Mouse (Mus musculus) left cerebral cortex, adult 8-10 months (tissue): ENCODE measurements around the gene Gnat1. TPM values are rescaled to one million over a fixed set of nuclear protein-coding genes. Genes with fewer than 3 reads are reported as not detected.
A peak's percentile ranks its signal among the peaks of the same experiment; 100 is the strongest.

Source experiments
- DNase-seq, 2 experiments: peaks; one replicate each; pipeline ENCODE4 v3.0.0; 2022; ENCODE audit warnings: low spot score in 2 of 2
- total RNA-seq, 4 experiments: library from RNA; stranded (reverse); gene quantifications; 2 replicates each; pipeline ENCODE4 v1.2.4; 2022

Gnat1 gene
- total RNA-seq: 1 to 10 TPM in 1 of 4 experiments, under 1 TPM in 3; 0.32 to 1.0 (median 0.62) TPM

- DNase-seq: no peak
Measured at GRCm38 (mm10) chr9:107679501-107679900, at the start of gene Gnat1. TSS of gene Gnat1 (minus strand) at chr9:107679712.

- no peak for DNase-seq
Measured at GRCm38 (mm10) chr9:107728919-107729670, 49.6 kb upstream of the Gnat1 start.

- DNase-seq: no peak
Measured at GRCm38 (mm10) chr9:107727041-107727440, 47.5 kb upstream of the Gnat1 start.

- DNase-seq: no peak
Measured at GRCm38 (mm10) chr9:107724796-107725195, 45.3 kb upstream of the Gnat1 start.

GRCm38 (mm10) chr9:107723794-107724531 lies 44.5 kb upstream of the Gnat1 start:
- DNase-seq: no peak

- DNase-seq: no peak
Measured at GRCm38 (mm10) chr9:107723292-107723691, 43.8 kb upstream of the Gnat1 start.

GRCm38 (mm10) chr9:107718781-107719540 lies 39.4 kb upstream of the Gnat1 start:
- no peak for DNase-seq

GRCm38 (mm10) chr9:107716951-107717350 lies 37.4 kb upstream of the Gnat1 start:
- no peak for DNase-seq

- no peak for DNase-seq
Measured at GRCm38 (mm10) chr9:107715632-107716031, 36.1 kb upstream of the Gnat1 start.

- no peak for DNase-seq
Measured at GRCm38 (mm10) chr9:107714221-107714952, 34.9 kb upstream of the Gnat1 start.

- peak in 1 of 2 experiments; percentile 54 for DNase-seq
Measured at GRCm38 (mm10) chr9:107709697-107710483, 30.4 kb upstream of the Gnat1 start, which contains the start of gene Sema3f. TSS of gene Sema3f (minus strand) at chr9:107710475.

- DNase-seq: no peak
Measured at GRCm38 (mm10) chr9:107709096-107709696, 29.7 kb upstream of the Gnat1 start.

- no peak for DNase-seq
Measured at GRCm38 (mm10) chr9:107708439-107709095, 29.1 kb upstream of the Gnat1 start.

- no peak for DNase-seq
Measured at GRCm38 (mm10) chr9:107707701-107708438, 28.4 kb upstream of the Gnat1 start.

- no peak for DNase-seq
Measured at GRCm38 (mm10) chr9:107706781-107707211, 27.3 kb upstream of the Gnat1 start.

GRCm38 (mm10) chr9:107703337-107704122 lies 24.0 kb upstream of the Gnat1 start:
- no peak for DNase-seq

GRCm38 (mm10) chr9:107702606-107703185 lies 23.2 kb upstream of the Gnat1 start:
- DNase-seq: no peak
